Mouse (Mus musculus) gastrocnemius, postnatal 10 days (tissue): Measurements from ENCODE around the gene Mbnl2. TPM values are rescaled to one million over a fixed set of nuclear protein-coding genes. Genes with fewer than 3 reads are reported as not detected.
A peak's percentile ranks its signal among the peaks of the same experiment; 100 is the strongest.

Source experiments
- DNase-seq: peaks from one replicate; pipeline ENCODE4 v3.0.0; 2021; ENCODE audit warnings: mixed read lengths
- total RNA-seq, 2 experiments: library from RNA; stranded (reverse); gene quantifications; 2 replicates each; pipeline ENCODE4 v1.2.3; 2021

The Mbnl2 gene
- total RNA-seq, 2 experiments from 2014 or later = 213 to 224 TPM

DNA sequence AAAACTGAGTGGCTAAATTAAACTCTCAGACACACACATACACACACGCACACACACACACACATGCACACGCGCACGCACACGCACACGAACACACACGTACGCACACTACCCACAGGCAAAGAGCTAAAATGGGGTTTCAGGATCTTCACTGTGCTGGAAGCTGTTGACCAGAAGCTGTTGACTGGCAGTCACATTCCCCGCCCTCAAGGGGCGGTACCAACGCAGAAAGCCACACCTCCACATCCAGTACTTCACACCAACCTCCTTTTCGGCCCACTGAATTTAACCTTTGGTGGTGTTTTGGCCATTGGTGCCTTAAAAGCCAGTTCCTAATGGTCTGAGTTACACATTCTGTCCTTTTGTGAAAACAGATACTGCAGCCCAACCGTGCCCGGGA, 143.5 kb downstream of the Mbnl2 start:
- DNase-seq = no peak

DNA sequence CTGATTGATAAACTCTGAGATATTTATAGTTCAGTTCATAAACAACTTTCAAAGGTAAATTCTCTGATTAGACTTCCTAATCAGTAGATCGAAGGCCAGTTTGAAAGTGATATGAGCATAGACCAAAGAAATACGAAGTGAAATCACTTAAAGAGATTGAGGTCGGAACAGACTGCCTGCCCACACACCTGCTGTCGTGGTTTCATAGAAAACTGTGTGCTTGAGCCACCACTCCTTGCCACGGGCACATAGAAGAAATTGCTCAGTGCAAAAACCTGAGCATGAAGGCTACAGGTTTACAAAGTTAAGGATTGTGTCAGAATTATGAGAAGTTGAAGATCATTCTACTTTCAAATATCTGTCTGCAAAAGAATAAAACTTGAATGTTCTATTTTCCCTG, 153.0 kb downstream of the Mbnl2 start:
- no peak for DNase-seq

DNA sequence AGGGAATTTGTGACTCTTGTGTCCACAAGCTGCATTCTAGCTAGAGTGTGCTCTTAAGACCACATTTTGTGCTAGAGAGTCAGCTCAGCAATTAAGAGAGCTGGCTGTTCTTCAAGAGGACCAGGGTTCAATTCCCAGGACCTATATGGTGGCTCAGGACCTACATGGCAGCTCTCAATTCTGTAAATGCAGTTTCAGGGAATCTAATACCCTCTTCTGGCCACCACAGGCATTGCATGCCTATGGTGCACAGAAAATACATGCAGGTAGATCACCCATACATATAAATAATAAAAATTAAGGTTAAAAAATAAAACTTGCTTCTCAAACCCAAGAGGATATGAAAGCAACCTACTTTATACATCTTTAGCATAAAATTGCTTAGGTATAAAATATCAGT, 157.3 kb downstream of the Mbnl2 start:
- no peak for DNase-seq

DNA sequence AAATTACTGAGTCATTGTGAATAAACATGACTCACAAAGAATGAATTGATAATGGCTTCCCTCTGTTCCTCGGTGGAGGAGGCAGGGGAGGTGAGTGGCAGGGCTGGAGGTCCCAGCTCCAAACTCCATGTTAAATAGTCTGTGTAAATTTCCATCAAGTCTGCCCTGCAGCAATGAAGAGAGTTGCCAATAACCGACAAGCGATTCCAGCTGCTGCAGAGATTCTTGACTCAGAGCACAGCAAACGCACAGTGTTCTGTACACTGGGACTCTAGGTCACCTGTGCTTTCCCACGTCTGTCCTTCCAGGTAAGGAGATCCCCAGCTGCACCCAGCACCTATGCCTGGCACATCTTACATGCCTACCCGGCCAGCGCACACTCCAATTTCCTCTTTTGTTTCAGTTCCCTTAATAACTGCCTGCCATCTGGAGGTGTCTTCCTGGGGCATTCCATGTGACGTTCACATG, 158.5 kb downstream of the Mbnl2 start:
- DNase-seq = no peak

DNA sequence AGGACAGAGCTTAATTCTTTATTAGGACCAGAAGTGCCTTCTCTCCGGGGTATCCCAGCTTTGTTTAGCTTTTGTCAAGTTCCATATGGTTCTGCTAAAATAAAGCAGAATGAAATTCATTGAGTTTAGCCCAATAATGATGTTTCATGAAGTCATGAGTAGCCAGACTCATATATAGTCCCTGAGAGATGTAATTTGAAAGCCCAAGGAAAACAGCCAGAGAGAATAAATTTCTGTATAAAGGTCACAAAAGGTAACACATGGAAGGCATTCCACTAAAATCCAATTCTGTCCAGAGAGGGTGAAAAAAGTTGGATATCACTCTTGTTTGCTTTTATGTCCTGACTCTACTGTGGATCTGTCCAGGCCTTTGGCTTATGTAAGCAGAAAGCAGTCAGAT, 159.4 kb downstream of the Mbnl2 start:
- no peak for DNase-seq

DNA sequence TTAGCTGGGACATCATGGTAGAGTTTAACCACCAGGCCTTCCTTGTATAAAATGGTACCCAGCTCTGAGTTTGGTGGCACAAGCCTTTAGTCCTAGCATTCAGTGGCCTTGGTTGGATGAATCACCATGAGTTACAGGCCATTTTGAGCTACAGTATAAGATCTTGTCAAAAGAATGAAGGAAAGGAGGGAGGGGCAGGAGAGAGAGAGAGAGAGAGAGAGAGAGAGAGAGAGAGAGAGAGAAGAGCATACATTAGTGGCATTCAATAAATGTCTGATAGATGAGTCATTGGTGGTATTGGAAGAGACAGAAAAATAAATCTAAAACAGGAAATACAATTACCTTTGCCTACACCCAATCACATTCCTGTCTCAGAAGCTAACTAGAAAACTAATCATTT, 165.2 kb downstream of the Mbnl2 start:
- no peak for DNase-seq

DNA sequence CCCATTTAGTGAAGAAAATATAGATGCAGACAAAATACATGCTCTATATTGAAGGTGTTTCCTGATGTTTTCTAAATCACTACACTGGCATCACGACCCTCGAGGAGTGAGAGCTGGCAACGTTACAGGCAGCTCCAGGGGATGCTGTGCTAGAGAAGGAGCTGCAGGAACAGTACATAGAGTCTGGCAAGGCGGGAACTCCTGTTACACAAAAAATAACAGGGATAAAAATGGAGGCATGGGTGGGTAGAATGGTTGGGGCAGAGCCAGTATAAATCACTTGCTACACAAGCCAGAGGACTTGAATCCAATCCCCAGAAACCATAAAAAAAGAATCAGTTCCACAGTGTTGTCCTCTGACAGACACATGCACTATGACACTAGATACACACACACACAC, 165.8 kb downstream of the Mbnl2 start:
- DNase-seq = no peak

DNA sequence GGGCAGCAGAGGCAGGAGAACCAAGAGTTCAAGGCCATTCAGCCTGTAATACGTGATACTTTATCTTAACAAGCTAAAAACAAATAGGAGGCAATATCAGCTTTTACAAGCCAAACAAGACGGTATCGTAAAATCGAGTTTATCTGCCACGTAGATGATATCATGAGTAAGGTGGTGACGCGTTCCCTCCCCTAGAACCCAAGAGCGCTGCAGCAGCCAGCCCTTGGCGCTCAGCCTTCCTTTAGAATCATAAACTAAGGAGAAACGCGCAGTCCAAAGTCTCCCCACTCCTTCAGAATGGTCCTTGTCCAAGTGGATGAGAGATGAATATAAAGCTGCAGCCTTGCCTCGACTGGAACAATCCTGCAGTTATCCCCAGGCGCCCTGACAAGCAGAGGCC, 166.4 kb downstream of the Mbnl2 start:
- no peak for DNase-seq

DNA sequence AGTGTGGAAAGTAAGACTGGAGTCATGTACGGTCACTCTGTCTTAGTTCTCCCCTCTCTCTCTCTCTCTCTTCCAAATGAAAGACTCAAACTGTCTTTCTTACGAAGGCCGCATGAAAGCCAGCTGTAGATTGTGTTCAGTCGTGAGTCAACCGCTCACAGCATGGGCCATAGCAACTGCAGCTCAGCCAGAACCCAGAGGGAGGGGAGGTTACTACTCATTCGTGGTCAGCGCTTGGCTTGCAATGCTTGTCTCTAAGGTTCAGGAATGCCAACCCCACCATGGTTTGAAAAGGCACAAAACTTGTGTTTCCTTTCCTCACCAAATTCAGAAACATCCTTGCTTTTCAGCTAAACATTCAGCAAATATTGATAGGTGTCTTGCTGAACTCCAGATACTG, 178.8 kb downstream of the Mbnl2 start:
- no peak for DNase-seq

DNA sequence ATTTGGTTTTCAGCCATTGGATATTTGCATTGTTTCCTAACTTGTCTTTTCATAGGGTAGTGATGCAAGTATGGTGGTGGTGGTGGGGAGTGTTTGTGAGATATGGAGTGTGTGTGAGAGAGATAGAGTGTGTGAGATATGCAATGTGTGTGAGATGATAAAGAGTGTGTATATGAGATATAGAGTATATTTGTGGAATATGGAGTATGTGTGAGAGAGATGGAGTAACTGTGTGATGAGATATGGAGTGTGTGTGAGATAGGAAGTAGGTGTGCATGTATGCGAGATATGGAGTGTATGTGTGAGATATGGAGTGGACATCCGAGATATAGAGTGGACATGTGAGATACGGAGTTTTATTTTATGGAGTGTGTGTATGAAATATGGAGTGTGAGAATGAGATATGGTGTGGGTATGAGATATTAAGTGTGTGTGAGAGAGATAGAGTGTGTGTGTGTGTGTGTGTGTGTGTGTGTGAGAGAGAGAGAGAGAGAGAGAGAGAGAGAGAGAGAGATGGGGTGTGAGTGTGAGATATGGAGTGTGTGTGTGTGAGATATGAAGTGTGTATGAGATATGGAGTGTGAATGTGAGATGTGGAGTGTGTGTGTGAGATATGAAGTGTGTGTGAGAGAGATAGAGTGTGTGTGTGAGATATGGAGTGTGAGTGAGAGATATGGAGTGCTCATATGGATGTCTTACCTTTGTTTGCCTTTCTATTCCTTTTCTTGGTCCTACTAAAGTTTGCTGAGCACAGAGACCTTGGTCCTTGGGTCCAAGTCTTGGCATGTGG, 188.7 kb downstream of the Mbnl2 start:
- no peak for DNase-seq

DNA sequence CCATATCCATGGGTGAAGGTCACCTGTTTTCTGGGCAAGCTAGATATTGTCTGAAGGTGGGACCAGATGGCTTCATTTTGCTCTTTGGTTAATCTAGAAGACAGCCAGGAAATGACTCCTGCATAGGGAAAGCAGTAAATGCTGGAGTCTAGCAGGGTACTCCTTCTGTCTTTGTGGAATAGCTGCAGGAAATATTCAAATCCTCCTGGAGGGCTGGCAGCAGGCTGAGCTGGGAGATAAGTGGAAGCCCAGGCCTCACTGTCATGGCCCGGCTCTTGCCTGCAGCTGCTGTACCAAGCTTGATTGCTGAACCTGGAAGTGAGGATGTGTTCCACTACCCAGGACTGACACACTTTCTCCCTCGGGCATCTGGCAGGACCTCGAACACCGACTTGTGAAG, 191.3 kb downstream of the Mbnl2 start:
- no peak for DNase-seq

DNA sequence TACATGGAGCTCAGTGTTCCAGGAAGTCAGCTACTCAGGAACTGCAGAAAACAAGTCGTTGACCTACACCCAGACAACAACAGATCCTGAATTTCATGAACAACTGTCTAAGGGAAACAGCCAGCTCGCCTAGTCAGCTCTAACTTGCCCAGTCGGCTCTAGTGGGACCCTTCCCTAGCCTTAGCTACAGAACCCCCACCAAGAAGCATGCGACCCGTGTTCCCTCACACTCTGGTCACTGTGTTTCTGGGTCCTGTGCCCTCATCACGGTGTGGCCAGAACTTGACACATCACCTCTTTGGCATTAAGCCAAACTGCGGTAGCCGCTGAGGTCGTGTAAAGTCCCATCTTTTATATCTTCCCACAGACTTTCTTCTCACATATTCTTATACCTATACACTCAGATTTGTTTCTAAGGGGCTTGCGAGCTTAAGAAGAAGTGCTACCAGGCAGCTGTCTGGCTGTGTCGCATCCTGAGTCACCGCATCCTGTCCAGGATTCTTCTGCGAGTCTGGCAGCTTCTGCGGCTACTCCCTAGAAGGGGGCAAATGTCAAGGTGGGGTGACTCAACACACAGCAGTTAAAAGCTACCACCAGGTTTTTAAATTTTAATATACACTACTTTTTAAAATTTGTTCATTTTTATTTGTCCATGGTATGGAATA, 193.8 kb downstream of the Mbnl2 start:
- no peak for DNase-seq

DNA sequence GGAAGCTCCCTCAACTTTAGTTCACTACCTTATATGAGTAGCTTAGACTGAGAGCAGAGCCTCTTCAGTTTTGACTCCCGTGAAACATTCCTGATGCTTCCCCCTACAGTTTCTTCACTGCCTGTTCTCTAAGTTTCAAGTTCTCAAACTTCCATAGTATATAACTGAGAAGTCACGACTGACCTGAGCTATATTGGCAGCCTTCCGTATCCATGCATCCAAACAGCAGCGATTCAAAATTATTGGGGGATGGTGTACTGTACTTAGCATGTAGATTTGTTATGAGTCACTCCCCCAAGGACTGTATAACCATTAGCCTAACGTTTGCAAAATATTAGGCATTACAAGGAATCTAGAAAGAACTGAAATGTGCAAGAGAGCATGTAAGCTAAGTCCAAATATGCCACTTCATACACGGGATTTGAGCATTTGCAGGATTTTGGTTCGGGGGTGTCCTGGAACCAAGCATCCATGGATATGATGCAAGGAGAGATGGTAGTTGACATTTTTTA, 200.8 kb downstream of the Mbnl2 start:
- DNase-seq = no peak

DNA sequence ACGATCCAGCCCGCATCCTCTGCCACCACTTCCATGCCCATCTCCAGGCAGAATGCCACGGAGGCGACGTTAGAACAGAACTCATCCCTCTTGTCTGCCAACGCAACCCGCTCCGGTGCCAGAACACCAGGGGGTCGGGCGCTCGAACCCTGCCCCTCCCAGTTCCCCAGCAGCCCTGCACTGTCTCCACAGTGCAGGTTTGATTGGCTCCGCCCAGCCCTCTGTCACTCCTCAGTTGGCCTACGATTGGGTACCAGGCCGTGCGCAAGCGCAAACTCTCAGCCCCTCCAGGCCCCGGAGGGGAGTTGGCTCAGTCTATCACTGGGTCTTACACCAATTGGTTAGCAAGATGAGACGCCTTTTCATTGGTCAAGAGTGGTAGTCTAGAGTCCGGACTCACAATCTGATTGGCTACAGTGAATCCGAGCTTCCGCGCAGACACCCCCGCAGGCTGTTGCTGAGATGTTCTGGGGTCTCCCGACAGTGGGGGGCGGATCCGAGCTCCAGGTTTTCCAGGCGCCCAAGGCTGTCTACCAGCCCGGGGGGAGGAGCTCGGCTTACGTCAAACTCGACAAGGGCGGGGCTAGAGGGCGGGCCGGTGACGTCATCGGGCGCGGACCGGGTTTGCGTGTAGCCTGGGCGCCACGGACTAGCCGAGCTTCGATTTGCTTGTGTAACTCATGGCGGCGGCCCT, 202.0 kb downstream of the Mbnl2 start:
- DNase-seq = peak; percentile 99

DNA sequence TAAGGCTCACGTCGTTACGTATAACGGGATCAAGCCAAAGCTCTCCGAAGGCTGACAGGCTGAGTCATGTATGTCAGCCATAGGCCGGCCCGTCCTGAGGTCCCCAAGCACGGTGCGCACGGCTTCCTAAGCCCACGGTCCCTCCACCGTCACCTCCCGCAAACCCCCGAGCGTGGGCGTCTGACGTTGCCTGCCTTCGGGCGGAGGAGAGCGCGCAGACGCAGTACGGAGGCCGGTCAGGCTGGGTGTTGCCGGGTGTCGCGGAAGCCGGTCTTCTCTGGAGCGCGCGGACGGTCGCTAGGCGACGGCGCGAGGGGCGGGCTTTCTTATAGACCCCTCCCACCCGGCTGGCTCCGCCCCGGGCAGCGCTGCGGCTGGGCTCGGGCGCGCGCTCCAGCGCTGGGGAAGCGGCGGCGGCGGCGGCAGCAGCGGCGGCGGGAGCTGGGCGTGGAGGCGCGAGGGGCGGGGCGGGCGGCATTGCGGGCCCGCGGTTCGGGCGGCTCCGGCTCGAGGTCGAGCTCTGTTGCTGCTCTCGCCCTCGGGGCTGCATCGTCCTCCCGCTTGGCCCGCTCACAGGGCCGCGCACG, 202.6 kb downstream of the Mbnl2 start, which contains the start of gene Rap2a:
TSS of gene Rap2a (plus strand) at position 463 of the 587 bp plus-strand sequence.
- peak; percentile 94 for DNase-seq

DNA sequence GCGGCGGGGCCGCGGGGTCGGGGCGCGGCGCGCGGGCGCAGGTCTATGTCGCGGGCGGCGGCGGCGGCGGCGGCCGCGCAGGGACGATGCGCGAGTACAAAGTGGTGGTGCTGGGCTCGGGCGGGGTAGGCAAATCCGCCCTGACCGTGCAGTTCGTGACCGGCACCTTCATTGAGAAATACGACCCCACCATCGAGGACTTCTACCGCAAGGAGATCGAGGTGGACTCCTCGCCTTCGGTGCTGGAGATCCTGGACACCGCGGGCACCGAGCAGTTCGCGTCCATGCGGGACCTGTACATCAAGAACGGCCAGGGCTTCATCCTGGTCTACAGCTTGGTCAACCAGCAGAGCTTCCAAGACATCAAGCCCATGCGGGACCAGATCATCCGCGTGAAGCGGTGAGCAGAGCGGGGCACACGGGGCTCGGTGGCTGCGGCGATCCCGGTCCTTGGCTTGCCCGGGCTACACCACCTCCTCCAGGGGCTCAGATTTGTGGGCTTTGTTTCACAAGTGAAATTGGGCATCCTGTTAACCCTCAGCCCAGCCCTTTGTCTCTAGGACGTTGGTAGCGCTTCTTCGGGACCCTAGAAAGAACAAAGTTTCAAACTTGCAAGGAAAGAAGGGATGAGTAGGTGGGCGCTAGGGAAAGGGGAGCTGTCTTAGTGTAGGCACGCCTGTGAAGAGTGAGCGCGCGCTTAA, 203.3 kb downstream of the Mbnl2 start:
- peak; percentile 37 for DNase-seq

DNA sequence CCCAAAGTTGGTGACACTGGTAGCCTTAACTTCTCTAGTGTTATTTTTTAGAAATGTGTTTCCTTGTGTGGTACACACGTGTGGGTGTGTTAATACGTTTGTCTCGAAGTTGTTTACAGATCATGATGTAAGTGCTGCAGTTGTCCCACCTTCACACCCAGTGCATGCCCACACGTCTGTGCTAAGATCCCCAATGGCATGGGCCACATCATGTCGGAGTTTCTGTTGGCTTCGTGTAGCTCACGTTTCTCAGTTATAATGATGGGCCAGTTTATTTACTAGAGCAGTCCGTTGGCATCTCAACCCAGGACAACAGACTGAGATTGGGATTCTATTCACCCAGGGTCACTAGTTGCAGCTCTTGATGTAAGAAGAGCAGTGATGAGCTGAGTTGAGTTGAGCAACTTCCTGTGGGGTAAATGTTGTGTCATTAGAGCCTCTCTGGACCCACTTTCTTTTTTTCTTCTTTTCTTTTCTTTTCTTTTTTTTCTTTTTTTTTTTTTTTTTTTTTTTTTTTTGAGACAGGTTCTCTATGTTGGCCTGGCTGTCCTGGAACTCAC, 205.0 kb downstream of the Mbnl2 start:
- DNase-seq = no peak

DNA sequence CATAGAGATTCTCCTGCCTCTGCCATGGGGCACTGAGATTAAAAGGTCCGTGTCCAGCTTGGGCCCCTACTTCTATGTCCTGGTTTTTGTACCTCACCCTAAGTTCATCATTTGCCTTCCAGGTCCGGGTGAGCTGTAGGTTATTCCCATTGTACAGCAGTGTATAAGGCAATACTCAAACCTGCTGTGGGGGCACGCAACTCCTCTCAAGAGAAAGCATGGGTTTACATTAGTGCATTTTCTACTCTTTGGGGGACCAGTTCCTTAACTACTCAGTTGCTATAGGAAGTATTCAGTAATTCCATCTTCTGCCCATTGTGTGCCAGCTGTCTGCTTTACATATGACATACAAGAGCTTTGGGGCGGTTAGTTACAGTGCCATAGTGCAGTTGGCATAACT, 205.5 kb downstream of the Mbnl2 start:
- DNase-seq = no peak
